Mouse (Mus musculus) embryo, embryonic 10 days (tissue): ENCODE measurements around the gene Gm28891.
"Not testable (repeated sequence)": the region's sequence is repeated elsewhere in the genome, so short reads cannot be mapped to it uniquely, and the experiment has no call there.

Experiments
- DNase-seq: peaks from one replicate; pipeline ENCODE4 v3.0.0-alpha.2; 2015; ENCODE audit warnings: low spot score

Gm28891 gene

DNA sequence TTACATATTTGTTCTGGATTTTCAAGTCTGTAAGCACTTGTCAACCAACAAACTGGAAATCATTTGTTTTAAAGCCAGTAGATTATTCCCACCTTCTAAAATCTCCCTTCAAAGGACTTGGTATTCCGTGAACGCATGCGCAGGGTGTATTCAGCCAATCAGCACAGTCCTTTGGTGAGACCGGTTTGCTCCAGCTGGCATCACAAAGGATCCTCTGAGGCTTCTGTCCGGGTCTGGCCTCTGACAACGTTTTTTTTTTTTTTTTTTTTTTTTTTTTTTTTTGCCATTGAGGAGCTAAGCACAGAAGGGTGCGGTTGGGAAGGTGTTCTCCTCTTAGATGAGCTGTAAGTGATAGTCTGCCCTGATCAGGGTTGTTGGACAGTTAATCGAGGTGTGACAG, at the start of gene Gm28891:
Gene Gm28891, plus strand, starts transcription at position 301 of the 400 bp plus-strand sequence.
- DNase-seq, result not testable (repeated sequence)
